In the genomic region with DNA sequence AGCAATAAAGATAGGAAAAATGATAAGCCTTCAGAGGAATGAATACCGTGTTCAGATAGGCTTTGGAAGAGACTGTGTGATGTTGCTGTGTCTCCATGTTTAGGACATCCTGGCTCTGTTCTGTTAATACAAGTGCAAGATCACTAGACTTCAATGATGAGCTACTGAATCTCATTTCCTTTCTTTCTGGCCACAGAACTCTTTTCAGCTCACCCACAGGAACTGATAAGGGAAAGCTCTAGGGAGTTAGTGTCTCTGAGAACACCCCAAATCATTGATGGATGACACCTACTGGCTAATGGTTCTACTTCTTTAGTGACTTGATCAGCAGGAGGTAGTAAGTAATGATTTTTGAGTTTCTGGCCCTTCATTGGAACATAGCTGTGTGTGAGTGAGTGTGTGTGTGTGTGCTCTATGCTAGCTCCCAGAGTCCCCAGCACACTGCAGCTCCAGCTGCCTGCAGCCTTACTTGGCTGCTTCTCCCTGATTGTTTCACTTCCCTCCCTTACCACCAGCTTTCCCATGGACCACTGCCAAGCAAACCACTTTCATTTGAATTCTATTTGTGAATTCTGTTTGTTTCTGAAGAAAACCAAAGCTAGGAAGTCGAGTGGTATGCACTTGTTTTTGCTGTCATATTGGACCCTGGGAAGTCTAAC, we compare ENCODE assay signal across 9 mouse cellular contexts. TPM values are rescaled to one million over a fixed set of nuclear protein-coding genes. Genes with fewer than 3 reads are reported as not detected.
DNase-seq lines count a peak whose midpoint lies in the region; ATAC-seq lines count a peak whose summit lies in the region.
"Had no signal": no experiment of that assay in that cellular context is flagged by ENCODE, and none has a peak within 500 bp of the region (broad histone marks: within the 10 kb centered on the region; RNA-seq: fewer than 3 reads in every experiment).

No protein-coding gene starts in this region.

- peak; percentile 89 for ATAC-seq in forebrain, embryonic 14.5 days
- ATAC-seq in forebrain, embryonic 12.5 days (ENCODE audit: low FRiP score) = no peak; the same call in 1 of the 2 replicates
- ATAC-seq in cerebellum, adult (ENCODE audit: insufficient number of reproducible peaks, low FRiP score, low TSS enrichment) = no peak

- intact Hi-C loops in gastrocnemius, postnatal 14 days (cut with DNase I; ENCODE audit: low total_unique reads) = no loop called here

- H3K4me3 ChIP-seq in forebrain, embryonic 14.5 days (ENCODE audit: low read depth, low read length) = no peak overlapping the region
- H3K4me3 ChIP-seq in forebrain, embryonic 12.5 days (replicated peaks) = no peak overlapping the region

- H3K36me3 ChIP-seq in forebrain, embryonic 14.5 days (ENCODE audit: control insufficient read depth, insufficient read depth, low read length) = no peaks in the 10 kb centered on the region
- H3K36me3 ChIP-seq in forebrain, embryonic 12.5 days (replicated peaks) = no peaks in the 10 kb centered on the region

- no peaks in the 10 kb centered on the region; the same call in 1 of the 2 replicates for H3K4me1 ChIP-seq in forebrain, embryonic 14.5 days (ENCODE audit: control insufficient read depth, insufficient read depth, low read length)
- H3K4me1 ChIP-seq in forebrain, embryonic 12.5 days = no peaks in the 10 kb centered on the region

- H3K4me2 ChIP-seq in forebrain, embryonic 14.5 days (ENCODE audit: low read length) = no peak overlapping the region
- no peak overlapping the region for H3K4me2 ChIP-seq in forebrain, embryonic 12.5 days

- DNase-seq in forebrain, embryonic 14.5 days (ENCODE audit: low spot score) = peak; percentile 78
- peak; percentile 13 for DNase-seq in 416B (ENCODE audit: low read depth)
- DNase-seq in gastrocnemius, postnatal 14 days = peak; percentile 57
- peak; percentile 40 to 50 for DNase-seq in kidney, postnatal 25 days
- peak; percentile 43 for DNase-seq in lung, postnatal 25 days (ENCODE audit: low spot score)
- DNase-seq in embryo, embryonic 10.5 days (ENCODE audit: low spot score) = no peak

- H3K9ac ChIP-seq in forebrain, embryonic 14.5 days (ENCODE audit: low read length) = no peak overlapping the region
- no peak overlapping the region for H3K9ac ChIP-seq in forebrain, embryonic 12.5 days

- no peaks in the 10 kb centered on the region for H3K27me3 ChIP-seq in forebrain, embryonic 14.5 days (replicated peaks; ENCODE audit: control insufficient read depth, insufficient read depth, low read length)
- H3K27me3 ChIP-seq in forebrain, embryonic 12.5 days = no peaks in the 10 kb centered on the region
- H3K27me3 ChIP-seq: CH12.LX had no signal

- H3K9me3 ChIP-seq in forebrain, embryonic 14.5 days (replicated peaks; ENCODE audit: control insufficient read depth, low read length) = no peaks in the 10 kb centered on the region
- H3K9me3 ChIP-seq in forebrain, embryonic 12.5 days = no peaks in the 10 kb centered on the region

- H3K27ac ChIP-seq in forebrain, embryonic 14.5 days (ENCODE audit: low read depth, low read length) = no peak overlapping the region
- no peak overlapping the region for H3K27ac ChIP-seq in forebrain, embryonic 12.5 days

- 55% methylated on average over 2 of the region's 2 CpGs for WGBS in forebrain, embryonic 14.5 days
- WGBS in forebrain, embryonic 12.5 days = 76% methylated on average over 2 of the region's 2 CpGs

RNA-seq across cellular contexts. Expression of a gene that starts 10.6 kb away (rescaled TPM):
- polyA plus RNA-seq in forebrain, embryonic 14.5 days (2014; fragmentation: Nextera tagmentation; extraction: Ambion mirVana) = 24.4 and 29.7 TPM in 2 replicates
- 15.3 and 16.2 TPM in 2 replicates for polyA plus RNA-seq in forebrain, embryonic 12.5 days (2016; fragmentation: Nextera tagmentation; extraction: Ambion mirVana)
- 10 to 100 TPM; 17.8 to 21.1 TPM for total RNA-seq in gastrocnemius, postnatal 14 days (2021)
- total RNA-seq: CH12.LX had no signal
